Mouse (Mus musculus) kidney, embryonic 15.5 days (tissue): ENCODE measurements at regions not wholly inside any gene's neighbourhood (a gene's known extent, or its start where the extent isn't known, plus 50 kb on each side); places are given as distances from the start of the nearest gene placed in this dataset.

Experiments used
- ATAC-seq: fragments of 200-750 bp; cut with Nextera tagmentation; replicated peaks from 2 replicates; pipeline ENCODE4 v1.8.0; 2017; ENCODE audit warnings: moderate TSS enrichment; ENCODE audit not compliant: low FRiP score
- H3K27ac ChIP-seq: fragments of 300-500 bp; sonication (generic); 2 replicates; pipeline ENCODE4 v1.5.1; 2015; ENCODE audit warnings: mild to moderate bottlenecking, inconsistent platforms
- H3K27me3 ChIP-seq: fragments of 300-500 bp; sonication (generic); 2 replicates; pipeline ENCODE4 v1.6.1; 2015; ENCODE audit warnings: inconsistent platforms
- H3K36me3 ChIP-seq: fragments of 300-500 bp; sonication (generic); 2 replicates; pipeline ENCODE4 v1.6.1; 2015; ENCODE audit warnings: inconsistent platforms
- H3K4me1 ChIP-seq: fragments of 300-500 bp; sonication (generic); 2 replicates; pipeline ENCODE4 v1.6.1; 2015; ENCODE audit warnings: inconsistent platforms
- H3K4me2 ChIP-seq: fragments of 300-500 bp; sonication (generic); 2 replicates; pipeline ENCODE4 v1.6.1; 2015; ENCODE audit warnings: moderate library complexity, mild to moderate bottlenecking, inconsistent platforms
- H3K4me3 ChIP-seq: fragments of 300-500 bp; sonication (generic); replicated peaks from 2 replicates; pipeline ENCODE4 v1.5.1; 2015; ENCODE audit warnings: mild to moderate bottlenecking, inconsistent platforms
- H3K9ac ChIP-seq: fragments of 300-500 bp; sonication (generic); 2 replicates; pipeline ENCODE4 v1.6.1; 2015; ENCODE audit warnings: mild to moderate bottlenecking, inconsistent platforms
- H3K9me3 ChIP-seq: fragments of 300-500 bp; sonication (generic); replicated peaks from 2 replicates; pipeline ENCODE4 v1.6.1; 2016; ENCODE audit warnings: inconsistent platforms
- WGBS: fragments of 180-500 bp; shearing (Covaris S2); methylation state at CpG from one replicate; pipeline ENCODE4 v1.1.7; 2015; ENCODE audit warnings: mixed read lengths; 5-methylcytosine and 5-hydroxymethylcytosine counted together

GRCm38 (mm10) chr16:91970461-91970860, 87.6 kb upstream of the Mrps6 start:
- Histone ChIP-seq H3K27ac (peak overlapping the region; percentile 85), H3K9ac (no peak overlapping the region), H3K9me3 (no peaks in the 10 kb centered on the region), H3K4me2 (no peak overlapping the region), H3K27me3 (no peaks in the 10 kb centered on the region), H3K4me3 (no peak overlapping the region), H3K36me3 (no peaks in the 10 kb centered on the region), H3K4me1 (peaks cover 18% of the 10 kb centered on the region)
- no peak for ATAC-seq
- 86% methylated on average over 4 of the region's 4 CpGs for WGBS

- WGBS, result 87% methylated on average over 9 of the region's 9 CpGs
- Histone ChIP-seq H3K9me3 (no peaks in the 10 kb centered on the region), H3K27ac (no peak overlapping the region), H3K36me3 (no peaks in the 10 kb centered on the region), H3K27me3 (no peaks in the 10 kb centered on the region), H3K9ac (no peak overlapping the region), H3K4me3 (no peak overlapping the region), H3K4me2 (no peak overlapping the region), H3K4me1 (peaks cover 22% of the 10 kb centered on the region)
- no peak for ATAC-seq
Observed at GRCm38 (mm10) chr16:91973183-91973582, 84.9 kb upstream of the Mrps6 start.

GRCm38 (mm10) chr16:91976194-91976805, 81.8 kb upstream of the Mrps6 start:
- no peak for ATAC-seq
- Histone ChIP-seq H3K27ac (no peak overlapping the region), H3K4me3 (no peak overlapping the region), H3K4me1 (peaks cover 16% of the 10 kb centered on the region), H3K9me3 (no peaks in the 10 kb centered on the region), H3K9ac (no peak overlapping the region), H3K27me3 (no peaks in the 10 kb centered on the region), H3K4me2 (no peak overlapping the region), H3K36me3 (no peaks in the 10 kb centered on the region)
- WGBS, result 60% methylated on average over 8 of the region's 8 CpGs

GRCm38 (mm10) chr16:91978423-91978822, 79.6 kb upstream of the Mrps6 start:
- H3K27ac ChIP-seq, result peak overlapping the region; percentile 83
- H3K4me2 ChIP-seq, result peak overlapping the region; percentile 31; the same call in 1 of the 2 replicates
- no peaks in the 10 kb centered on the region for H3K36me3 ChIP-seq
- H3K4me3 ChIP-seq, result no peak overlapping the region
- H3K9ac ChIP-seq, result no peak overlapping the region
- peaks cover 16% of the 10 kb centered on the region for H3K4me1 ChIP-seq
- peak; percentile 67 for ATAC-seq
- 17% methylated on average over 4 of the region's 4 CpGs for WGBS
- H3K27me3 ChIP-seq, result no peaks in the 10 kb centered on the region
- H3K9me3 ChIP-seq, result no peaks in the 10 kb centered on the region

GRCm38 (mm10) chr16:91978846-91979245, 79.2 kb upstream of the Mrps6 start:
- H3K27ac ChIP-seq, result peak overlapping the region; percentile 83
- H3K36me3 ChIP-seq, result no peaks in the 10 kb centered on the region
- H3K4me1 ChIP-seq, result peaks cover 16% of the 10 kb centered on the region
- no peak overlapping the region for H3K4me3 ChIP-seq
- no peaks in the 10 kb centered on the region for H3K9me3 ChIP-seq
- peak overlapping the region; percentile 31; the same call in 1 of the 2 replicates for H3K4me2 ChIP-seq
- no peak overlapping the region for H3K9ac ChIP-seq
- ATAC-seq, result peak; percentile 91
- H3K27me3 ChIP-seq, result no peaks in the 10 kb centered on the region
- 20% methylated on average over 5 of the region's 5 CpGs for WGBS

- no peak overlapping the region for H3K9ac ChIP-seq
- no peaks in the 10 kb centered on the region for H3K36me3 ChIP-seq
- no peak for ATAC-seq
- peaks cover 16% of the 10 kb centered on the region for H3K4me1 ChIP-seq
- 85% methylated on average over 6 of the region's 6 CpGs for WGBS
- no peak overlapping the region for H3K4me2 ChIP-seq
- no peak overlapping the region for H3K4me3 ChIP-seq
- H3K27me3 ChIP-seq, result no peaks in the 10 kb centered on the region
- H3K9me3 ChIP-seq, result no peaks in the 10 kb centered on the region
- H3K27ac ChIP-seq, result no peak overlapping the region
Observed at GRCm38 (mm10) chr16:91980482-91980881, 77.6 kb upstream of the Mrps6 start.

GRCm38 (mm10) chr16:91985211-91985610, 72.9 kb upstream of the Mrps6 start:
- no peak overlapping the region for H3K9ac ChIP-seq
- H3K27ac ChIP-seq, result no peak overlapping the region
- H3K36me3 ChIP-seq, result no peaks in the 10 kb centered on the region
- no peaks in the 10 kb centered on the region for H3K4me1 ChIP-seq
- H3K4me2 ChIP-seq, result no peak overlapping the region
- no peaks in the 10 kb centered on the region for H3K9me3 ChIP-seq
- 83% methylated on average over 12 of the region's 12 CpGs for WGBS
- H3K4me3 ChIP-seq, result no peak overlapping the region
- ATAC-seq, result 0 out of 2 replicates have a peak, but pooled peaks have one; percentile 26
- no peaks in the 10 kb centered on the region for H3K27me3 ChIP-seq

GRCm38 (mm10) chr16:91989332-91989731, 68.7 kb upstream of the Mrps6 start:
- no peak overlapping the region for H3K27ac ChIP-seq
- H3K36me3 ChIP-seq, result no peaks in the 10 kb centered on the region
- no peak overlapping the region for H3K4me2 ChIP-seq
- no peak overlapping the region for H3K4me3 ChIP-seq
- H3K9ac ChIP-seq, result no peak overlapping the region
- no peaks in the 10 kb centered on the region for H3K4me1 ChIP-seq
- no peaks in the 10 kb centered on the region for H3K9me3 ChIP-seq
- WGBS, result 81% methylated on average over 4 of the region's 4 CpGs
- H3K27me3 ChIP-seq, result no peaks in the 10 kb centered on the region
- no peak for ATAC-seq

- Histone ChIP-seq H3K36me3 (no peaks in the 10 kb centered on the region), H3K4me3 (0 out of 2 replicates have a peak overlapping the region, but pooled peaks have one; percentile 10), H3K4me2 (peak overlapping the region; percentile 51), H3K27me3 (no peaks in the 10 kb centered on the region), H3K27ac (peak overlapping the region; percentile 84), H3K9ac (no peak overlapping the region), H3K4me1 (peaks cover 13% of the 10 kb centered on the region), H3K9me3 (no peaks in the 10 kb centered on the region)
- ATAC-seq, result peak; percentile 92
- 15% methylated on average over 13 of the region's 13 CpGs for WGBS
Observed at GRCm38 (mm10) chr16:91995459-91996190, 62.4 kb upstream of the Mrps6 start.

GRCm38 (mm10) chr16:92007351-92007750, 50.7 kb upstream of the Mrps6 start:
- Histone ChIP-seq H3K36me3 (no peaks in the 10 kb centered on the region), H3K4me2 (no peak overlapping the region), H3K9ac (no peak overlapping the region), H3K27ac (no peak overlapping the region), H3K27me3 (no peaks in the 10 kb centered on the region), H3K4me3 (no peak overlapping the region), H3K9me3 (no peaks in the 10 kb centered on the region; the same call in 1 of the 2 replicates), H3K4me1 (no peaks in the 10 kb centered on the region)
- WGBS, result 83% methylated on average over 5 of the region's 5 CpGs
- ATAC-seq, result no peak
